Mouse (Mus musculus): ENCODE measurements around the gene Ube2v1.

- TF ChIP-seq MYOG (IDR thresholded peaks at IDR 0.05; ENCODE audit: control insufficient read depth, extremely low read depth, insufficient read length) (no peak), USF1 (IDR thresholded peaks at IDR 0.05; ENCODE audit: low read depth) (no peak), CTCF (IDR thresholded peaks at IDR 0.05; ENCODE audit: control insufficient read depth, insufficient read depth, insufficient read length) (no peak), MAX (IDR thresholded peaks at IDR 0.05) (no peak), CEBPB (IDR thresholded peaks at IDR 0.05; ENCODE audit: low read depth) (no peak), MYOD1 (IDR thresholded peaks at IDR 0.05; ENCODE audit: control insufficient read depth, insufficient read length, low read depth) (no peak), FOSL1 (IDR thresholded peaks at IDR 0.05; ENCODE audit: insufficient read depth, low read length, poor library complexity, severe bottlenecking) (no peak)
These were observed 61.1 kb downstream of the Ube2v1 start for GRCm38 (mm10) chr2:167570815-167571214.

All from C2C12 (cell line).